Mouse (Mus musculus) limb, embryonic 15.5 days (tissue): ENCODE data around the gene Ercc4. TPM values are rescaled to one million over a fixed set of nuclear protein-coding genes. Genes with fewer than 3 reads are reported as not detected.

Source experiments
- polyA plus RNA-seq: library from polyadenylated mRNA; unstranded; fragments of >200 nt; fragmentation: Nextera tagmentation; extraction: Ambion mirVana; gene quantifications from 2 replicates; pipeline ENCODE4 v1.2.1, GENCODE M21; 2015

Ercc4 gene
- polyA plus RNA-seq, 1 experiment from 2014 or later = 13.5 TPM

Other genes with a start within 250 kb of the Ercc4 start
- gene Mrtfb, start 146.8 kb downstream of the Ercc4 start, polyA plus RNA-seq = 20.2 and 21.9 TPM in 2 replicates